Mouse (Mus musculus): Measurements from ENCODE around the gene Nrde2. TPM values are rescaled to one million over a fixed set of nuclear protein-coding genes. Genes with fewer than 3 reads are reported as not detected.
A peak's percentile ranks its signal among the peaks of the same experiment; 100 is the strongest.

Gene Nrde2
- polyA plus RNA-seq, 1 experiment from 2014 or later, result 15.5 TPM

GRCm38 (mm10) chr12:100128961-100129360 is 30.5 kb downstream of the Nrde2 start:
- DNase-seq (ENCODE audit: extremely low spot score, low spot score), result no peak
- WGBS, result 91% methylated on average over 8 of the region's 8 CpGs
- H3K4me1 ChIP-seq, result no peaks in the 10 kb centered on the region
- no peak overlapping the region for H3K27ac ChIP-seq
- no peak overlapping the region for H3K4me3 ChIP-seq
- H3K27me3 ChIP-seq (ENCODE audit: poor library complexity, severe bottlenecking), result no peaks in the 10 kb centered on the region
- peaks cover 99% of the 10 kb centered on the region for H3K36me3 ChIP-seq (replicated peaks)
- H3K9me3 ChIP-seq, result no peaks in the 10 kb centered on the region

GRCm38 (mm10) chr12:100128522-100128921 is 30.9 kb downstream of the Nrde2 start:
- DNase-seq (ENCODE audit: extremely low spot score, low spot score), result no peak
- no peaks in the 10 kb centered on the region for H3K9me3 ChIP-seq
- H3K4me1 ChIP-seq, result no peaks in the 10 kb centered on the region
- 83% methylated on average over 6 of the region's 6 CpGs for WGBS
- no peak overlapping the region for H3K4me3 ChIP-seq
- no peak overlapping the region for H3K27ac ChIP-seq
- no peaks in the 10 kb centered on the region for H3K27me3 ChIP-seq (ENCODE audit: poor library complexity, severe bottlenecking)
- H3K36me3 ChIP-seq (replicated peaks), result peaks cover 99% of the 10 kb centered on the region

DNA sequence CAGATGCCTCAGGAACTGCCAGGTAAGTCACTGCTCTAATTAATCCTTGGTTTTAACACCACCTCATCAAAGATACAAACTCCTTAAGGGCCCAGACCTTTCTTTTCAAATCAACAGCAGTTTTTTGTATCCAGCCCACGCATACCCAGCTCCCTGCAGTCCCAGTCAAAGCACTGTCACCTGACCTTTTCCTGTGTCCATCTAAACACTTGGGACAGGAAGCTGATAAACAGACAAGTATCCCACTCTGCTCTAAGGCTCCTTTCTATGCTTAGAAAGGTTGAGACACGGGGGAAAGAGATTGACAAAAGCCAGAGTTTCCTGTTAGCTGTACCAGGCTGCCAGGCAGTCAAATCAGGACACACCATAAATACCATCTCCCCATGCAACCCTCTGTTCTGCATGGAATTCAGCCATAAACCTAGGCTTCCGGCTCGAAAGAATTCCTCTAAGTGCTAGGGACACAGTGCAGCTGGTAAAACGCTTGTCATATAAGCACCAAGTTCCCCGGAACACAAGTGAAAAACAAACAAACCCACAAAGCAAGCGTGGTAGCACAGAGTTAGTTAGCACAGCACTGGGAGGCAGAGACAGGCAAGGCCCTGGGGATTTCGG is 31.5 kb downstream of the Nrde2 start:
- H3K4me1 ChIP-seq, result no peaks in the 10 kb centered on the region
- DNase-seq (ENCODE audit: extremely low spot score, low spot score), result no peak
- 86% methylated on average over 8 of the region's 8 CpGs for WGBS
- H3K9me3 ChIP-seq, result no peaks in the 10 kb centered on the region
- H3K4me3 ChIP-seq, result no peak overlapping the region
- no peaks in the 10 kb centered on the region for H3K27me3 ChIP-seq (ENCODE audit: poor library complexity, severe bottlenecking)
- H3K36me3 ChIP-seq (replicated peaks), result peaks cover 99% of the 10 kb centered on the region
- H3K27ac ChIP-seq, result no peak overlapping the region

DNA sequence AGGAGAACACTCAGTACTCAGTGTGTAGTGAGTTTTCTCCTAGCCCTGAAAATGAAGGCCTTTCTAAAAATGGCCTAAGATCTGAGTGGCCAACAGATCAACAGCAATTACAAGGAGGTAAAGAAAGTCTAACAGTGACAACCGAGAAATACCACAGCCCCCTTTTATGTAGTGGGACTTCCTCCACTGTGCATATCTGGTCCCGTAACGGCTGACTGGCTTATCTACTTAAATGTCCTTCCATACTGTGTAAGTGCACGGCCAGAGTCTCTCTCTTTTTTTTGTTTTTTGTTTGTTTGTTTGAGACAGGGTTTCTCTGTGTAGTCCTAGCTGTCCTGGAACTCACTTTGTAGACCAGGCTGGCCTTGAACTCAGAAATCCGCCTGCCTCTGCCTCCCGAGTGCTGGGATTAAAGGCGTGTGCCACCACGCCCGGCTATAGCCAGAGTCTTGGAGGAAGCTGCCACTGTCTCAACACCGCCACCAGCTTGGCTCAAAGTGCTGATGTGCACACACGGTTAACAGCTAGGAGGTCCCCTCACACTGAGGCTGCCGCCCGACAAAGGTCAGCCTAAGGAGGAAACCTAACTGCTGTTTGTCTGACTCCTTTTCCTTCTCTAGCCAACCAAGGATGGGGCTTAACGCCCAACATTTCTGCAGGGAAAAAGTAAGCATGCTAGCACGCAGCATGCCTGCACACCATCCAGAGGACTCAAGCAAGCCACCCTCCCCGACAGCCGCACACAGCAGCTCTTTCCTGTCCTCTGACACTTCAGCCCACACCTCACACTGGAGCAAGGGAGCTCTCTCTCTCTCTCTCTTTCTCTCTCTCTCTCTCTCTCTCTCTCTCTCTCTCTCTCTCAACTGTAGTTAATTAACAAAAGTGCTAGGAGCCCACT is 32.2 kb downstream of the Nrde2 start:
- 89% methylated on average over 17 of the region's 17 CpGs for WGBS
- H3K4me3 ChIP-seq, result no peak overlapping the region
- H3K9me3 ChIP-seq, result no peaks in the 10 kb centered on the region
- no peak for DNase-seq (ENCODE audit: extremely low spot score, low spot score)
- H3K27me3 ChIP-seq (ENCODE audit: poor library complexity, severe bottlenecking), result no peaks in the 10 kb centered on the region
- H3K27ac ChIP-seq, result no peak overlapping the region
- no peaks in the 10 kb centered on the region for H3K4me1 ChIP-seq
- peaks cover 99% of the 10 kb centered on the region for H3K36me3 ChIP-seq (replicated peaks)

DNA sequence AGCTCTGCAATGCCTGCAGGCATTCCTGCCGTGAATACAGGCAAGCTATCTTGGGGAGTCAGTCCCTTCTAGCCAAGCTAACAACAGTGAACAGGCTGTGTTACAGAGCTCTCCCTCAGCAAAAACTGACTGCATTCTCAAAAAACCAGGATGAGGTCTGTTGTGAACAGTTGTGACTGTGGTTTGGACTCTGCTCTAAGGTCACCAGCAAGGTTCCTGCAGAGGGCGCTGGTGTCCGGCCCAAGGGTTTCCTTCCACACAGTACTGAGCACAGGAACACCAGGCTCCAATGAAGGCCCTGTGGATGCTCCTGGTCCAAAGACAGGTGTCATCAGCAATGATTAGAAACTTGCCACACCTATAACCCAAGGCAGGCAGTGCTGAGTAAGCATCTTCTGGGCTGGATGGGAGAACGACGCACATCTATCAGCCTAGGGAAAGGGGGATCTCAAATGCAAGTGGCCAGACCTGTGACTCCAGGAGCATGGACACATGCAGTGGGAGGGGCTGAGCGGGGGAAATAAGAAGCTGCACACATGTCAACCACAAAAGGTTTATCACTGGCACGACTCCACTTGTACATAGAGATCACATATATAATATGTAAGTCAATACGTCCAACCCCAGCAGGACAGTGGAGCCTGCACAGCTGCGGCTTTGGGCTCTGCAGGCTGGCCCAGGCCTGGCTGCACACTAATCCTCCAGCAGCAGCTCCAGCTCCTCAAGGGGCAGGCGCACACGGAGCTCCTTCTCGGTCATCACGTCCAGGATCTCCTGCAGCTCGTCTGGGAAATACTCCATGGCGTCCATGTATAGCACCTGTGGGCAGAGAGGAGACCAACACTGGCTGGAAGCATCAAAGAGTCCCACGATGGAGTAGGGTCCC is 34.3 kb downstream of the Nrde2 start:
- Histone ChIP-seq H3K9me3 (no peaks in the 10 kb centered on the region), H3K4me1 (no peaks in the 10 kb centered on the region), H3K27me3 (ENCODE audit: poor library complexity, severe bottlenecking) (no peaks in the 10 kb centered on the region), H3K36me3 (replicated peaks) (peaks cover 100% of the 10 kb centered on the region), H3K27ac (no peak overlapping the region), H3K4me3 (no peak overlapping the region)
- no peak for DNase-seq (ENCODE audit: extremely low spot score, low spot score)
- WGBS, result 85% methylated on average over 16 of the region's 16 CpGs

GRCm38 (mm10) chr12:100123476-100123875 is 36.0 kb downstream of the Nrde2 start:
- Histone ChIP-seq H3K36me3 (replicated peaks) (peaks cover 100% of the 10 kb centered on the region), H3K4me3 (no peak overlapping the region), H3K27me3 (ENCODE audit: poor library complexity, severe bottlenecking) (no peaks in the 10 kb centered on the region), H3K9me3 (no peaks in the 10 kb centered on the region), H3K4me1 (no peaks in the 10 kb centered on the region), H3K27ac (no peak overlapping the region)
- 93% methylated on average over 9 of the region's 9 CpGs for WGBS
- no peak for DNase-seq (ENCODE audit: extremely low spot score, low spot score)

DNA sequence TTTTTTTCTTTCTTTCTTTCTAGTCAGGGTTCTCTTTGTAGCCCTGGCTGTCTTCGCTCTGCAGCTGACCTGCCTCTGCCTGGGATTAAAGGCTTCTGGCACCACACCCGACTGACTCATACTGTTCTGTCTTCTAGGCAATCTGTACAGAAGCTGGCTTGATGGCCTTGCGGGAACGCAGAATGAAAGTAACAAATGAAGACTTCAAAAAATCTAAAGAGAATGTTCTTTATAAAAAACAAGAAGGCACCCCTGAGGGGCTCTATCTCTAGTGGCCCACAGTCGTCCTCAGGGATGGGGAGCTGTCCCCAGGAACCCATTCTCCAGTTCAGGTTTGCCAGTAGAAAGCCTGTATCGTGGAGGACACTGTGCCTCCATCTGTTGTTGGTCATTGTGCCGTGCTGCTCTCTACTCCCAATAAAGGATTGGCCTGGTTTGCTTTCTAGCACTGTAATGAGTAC is 36.5 kb downstream of the Nrde2 start:
- Histone ChIP-seq H3K4me3 (no peak overlapping the region), H3K4me1 (no peaks in the 10 kb centered on the region), H3K27ac (no peak overlapping the region), H3K27me3 (ENCODE audit: poor library complexity, severe bottlenecking) (no peaks in the 10 kb centered on the region), H3K9me3 (no peaks in the 10 kb centered on the region), H3K36me3 (replicated peaks) (peaks cover 100% of the 10 kb centered on the region)
- DNase-seq (ENCODE audit: extremely low spot score, low spot score), result no peak
- 90% methylated on average over 7 of the region's 7 CpGs for WGBS

DNA sequence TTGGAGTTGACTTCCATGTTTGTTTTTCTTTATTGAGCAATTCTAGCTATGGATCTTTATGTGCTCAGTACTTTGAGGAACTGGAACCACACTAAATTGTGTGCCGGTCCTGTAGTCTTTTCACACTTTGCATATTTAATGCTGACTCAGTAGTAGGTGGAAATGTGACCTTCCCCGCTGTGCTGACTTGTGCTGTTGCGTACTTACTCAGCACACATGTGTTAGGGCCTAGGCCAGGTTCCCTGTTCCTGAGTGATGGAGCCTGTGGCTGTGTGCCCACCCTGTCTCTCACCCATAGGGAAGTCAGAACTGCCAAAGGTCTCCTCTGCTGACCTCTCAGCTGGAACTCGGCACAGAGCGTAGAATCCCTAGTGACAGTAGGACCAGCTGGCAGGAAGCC is 43.5 kb downstream of the Nrde2 start:
- Histone ChIP-seq H3K9me3 (no peaks in the 10 kb centered on the region), H3K27me3 (ENCODE audit: poor library complexity, severe bottlenecking) (no peaks in the 10 kb centered on the region), H3K27ac (no peak overlapping the region), H3K4me3 (no peak overlapping the region), H3K36me3 (replicated peaks) (peaks cover 96% of the 10 kb centered on the region), H3K4me1 (peaks cover 9% of the 10 kb centered on the region)
- WGBS, result 91% methylated on average over 5 of the region's 5 CpGs
- DNase-seq (ENCODE audit: extremely low spot score, low spot score), result no peak

GRCm38 (mm10) chr12:100109986-100110696 is 49.3 kb downstream of the Nrde2 start, which contains the start of gene Psmc1:
Gene Psmc1 (plus strand): TSS chr12:100110154.
- no peaks in the 10 kb centered on the region for H3K9me3 ChIP-seq
- WGBS, result under 1% methylated on average over 58 of the region's 58 CpGs
- H3K27me3 ChIP-seq (ENCODE audit: poor library complexity, severe bottlenecking), result no peaks in the 10 kb centered on the region
- H3K36me3 ChIP-seq (replicated peaks), result peaks cover 38% of the 10 kb centered on the region
- peak within 1 kb of the TSS; percentile 91 for H3K4me3 ChIP-seq
- peak; percentile 86 for DNase-seq (ENCODE audit: extremely low spot score, low spot score)
- peak within 1 kb of the TSS; percentile 94 for H3K27ac ChIP-seq
- H3K4me1 ChIP-seq, result peaks cover 34% of the 10 kb centered on the region

DNA sequence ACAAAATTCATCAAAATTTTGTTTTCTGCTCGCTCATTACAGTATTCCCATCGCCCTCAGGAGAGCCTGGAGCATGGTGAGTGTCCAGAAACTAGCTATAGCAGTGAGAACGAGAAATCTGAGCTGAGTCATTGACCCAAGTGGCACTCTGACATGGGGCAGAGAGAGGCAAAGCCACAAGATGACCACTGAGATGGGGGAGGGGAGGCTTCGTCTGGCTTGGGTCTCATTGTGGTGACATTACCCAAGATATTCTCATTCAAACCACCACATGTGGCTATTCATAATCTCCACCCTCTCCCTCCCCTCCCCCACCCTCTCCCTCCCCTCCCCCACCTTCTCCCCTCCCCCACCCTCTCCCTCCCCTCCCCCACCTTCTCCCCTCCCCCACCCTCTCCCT is 52.0 kb downstream of the Nrde2 start:
- DNase-seq (ENCODE audit: extremely low spot score, low spot score), result no peak
- peaks cover 12% of the 10 kb centered on the region for H3K36me3 ChIP-seq (replicated peaks)
- 60% methylated on average over 4 of the region's 4 CpGs for WGBS
- no peaks in the 10 kb centered on the region for H3K9me3 ChIP-seq
- H3K4me3 ChIP-seq, result no peak overlapping the region
- H3K27ac ChIP-seq, result no peak overlapping the region
- peaks cover 34% of the 10 kb centered on the region for H3K4me1 ChIP-seq
- 0 out of 2 replicates have a peak, but pooled peaks cover 5% of the 10 kb centered on the region for H3K27me3 ChIP-seq (ENCODE audit: poor library complexity, severe bottlenecking)

GRCm38 (mm10) chr12:100106275-100106895 is 53.1 kb downstream of the Nrde2 start:
- peak; percentile 77 for DNase-seq (ENCODE audit: extremely low spot score, low spot score)
- no peak overlapping the region; the same call in 1 of the 2 replicates for H3K27ac ChIP-seq
- H3K36me3 ChIP-seq (replicated peaks), result peaks cover 1% of the 10 kb centered on the region; the same call in 1 of the 2 replicates
- 0 out of 2 replicates have a peak, but pooled peaks cover 5% of the 10 kb centered on the region for H3K27me3 ChIP-seq (ENCODE audit: poor library complexity, severe bottlenecking)
- no peak overlapping the region for H3K4me3 ChIP-seq
- 18% methylated on average over 16 of the region's 20 CpGs for WGBS
- peaks cover 29% of the 10 kb centered on the region for H3K4me1 ChIP-seq
- no peaks in the 10 kb centered on the region for H3K9me3 ChIP-seq
